8 mouse cellular contexts compared by ENCODE assay signal in genomic region chr19:38206669-38207068, GRCm38 (mm10). TPM values are rescaled to one million over a fixed set of nuclear protein-coding genes. Genes with fewer than 3 reads are reported as not detected.
A peak's percentile ranks its signal among the peaks of the same experiment; 100 is the strongest.
DNase-seq lines count a peak whose midpoint lies in the region; ATAC-seq and TF ChIP-seq lines count a peak whose summit lies in the region.
"Had no signal": no experiment of that assay in that cellular context is flagged by ENCODE, and none has a peak within 500 bp of the region (broad histone marks: within the 10 kb centered on the region; RNA-seq: fewer than 3 reads in every experiment).

No protein-coding gene starts in this region.

- no peak overlapping the region for H3K4me2 ChIP-seq in kidney, postnatal 0 days (ENCODE audit: low read length)
- no peak overlapping the region for H3K4me2 ChIP-seq in kidney, embryonic 15.5 days
- no peak overlapping the region for H3K4me2 ChIP-seq in liver, embryonic 14.5 days (ENCODE audit: low read depth)

- peak; percentile 7 for DNase-seq in kidney, postnatal 0 days (ENCODE audit: low spot score)
- no peak for DNase-seq in ES-E14 (ENCODE audit: low read depth, low spot score)
- peak; percentile 42 for DNase-seq in brain, adult 2 months (ENCODE audit: low read depth, low spot score)
- DNase-seq in liver, embryonic 14.5 days (ENCODE audit: low read depth in 3 of 3, low spot score in 3 of 3) = no peak
- no peak for DNase-seq in neural tube, embryonic 10.5 days (ENCODE audit: extremely low spot score, low spot score)
- DNase-seq in thymus, postnatal 10 days (ENCODE audit: low spot score in 2 of 2) = no peak
- DNase-seq: adrenal gland, adult 2 months had no signal

- H3K4me1 ChIP-seq in kidney, postnatal 0 days (replicated peaks; ENCODE audit: insufficient read depth, low read length) = no peaks in the 10 kb centered on the region
- no peaks in the 10 kb centered on the region for H3K4me1 ChIP-seq in kidney, embryonic 15.5 days
- peaks cover 0 to 2% of the 10 kb centered on the region in 2 experiments; a peak in 1 of 4 replicates for H3K4me1 ChIP-seq in ES-E14 (ENCODE audit: control insufficient read depth in 2 of 2, insufficient read depth in 2 of 2, low read length in 2 of 2, poor library complexity in 1 of 2)
- no peaks in the 10 kb centered on the region for H3K4me1 ChIP-seq in liver, embryonic 14.5 days (replicated peaks; ENCODE audit: control insufficient read depth in 2 of 2, insufficient read depth in 2 of 2, low read length in 1 of 2)

- in situ Hi-C loops in ES-E14 (cut with MboI; ENCODE audit: low sequenced_read_pairs in 2 of 2, unreplicated experiment in 2 of 2) = no loop called here

- TF ChIP-seq CTCF in kidney, postnatal 0 days (IDR thresholded peaks at IDR 0.05; ENCODE audit: low read depth) = peak; percentile 60
- TF ChIP-seq CTCF in liver, embryonic 14.5 days (IDR thresholded peaks at IDR 0.05; ENCODE audit: low read depth) = peak; percentile 59

- no peaks in the 10 kb centered on the region for H3K9me3 ChIP-seq in kidney, postnatal 0 days (replicated peaks; ENCODE audit: low read length)
- H3K9me3 ChIP-seq in kidney, embryonic 15.5 days (replicated peaks) = no peaks in the 10 kb centered on the region
- H3K9me3 ChIP-seq in ES-E14 (ENCODE audit: control insufficient read depth, insufficient read depth, low read depth, low read length) = no peaks in the 10 kb centered on the region
- no peaks in the 10 kb centered on the region for H3K9me3 ChIP-seq in liver, embryonic 14.5 days (ENCODE audit: control insufficient read depth, low read length)

- no peak for TF ChIP-seq EP300 in liver, embryonic 14.5 days (IDR thresholded peaks at IDR 0.05; ENCODE audit: low read depth)

- H3K4me3 ChIP-seq in kidney, postnatal 0 days (replicated peaks; ENCODE audit: low read depth, low read length) = no peak overlapping the region
- no peak overlapping the region for H3K4me3 ChIP-seq in kidney, embryonic 15.5 days (replicated peaks)
- no peak overlapping the region for H3K4me3 ChIP-seq in ES-E14 (ENCODE audit: insufficient read depth in 1 of 2, low read depth in 1 of 2, low read length in 2 of 2, poor library complexity in 1 of 2, severe bottlenecking in 1 of 2)
- H3K4me3 ChIP-seq in liver, embryonic 14.5 days (ENCODE audit: insufficient read depth in 1 of 2, low read depth in 2 of 2, low read length in 2 of 2) = no peak overlapping the region

- 68% methylated on average over 9 of the region's 9 CpGs for WGBS in kidney, postnatal 0 days
- WGBS in kidney, embryonic 15.5 days = 57% methylated on average over 9 of the region's 9 CpGs
- WGBS in liver, embryonic 14.5 days (ENCODE audit: insufficient replicate concordance) = 50% methylated on average over 9 of the region's 9 CpGs

- 0 out of 2 replicates have a peak, but pooled peaks cover 5% of the 10 kb centered on the region for H3K36me3 ChIP-seq in kidney, postnatal 0 days (ENCODE audit: insufficient read depth, low read length)
- H3K36me3 ChIP-seq in kidney, embryonic 15.5 days = peaks cover 34% of the 10 kb centered on the region
- peaks cover 2% of the 10 kb centered on the region for H3K36me3 ChIP-seq in ES-E14 (ENCODE audit: control insufficient read depth, insufficient read depth, low read length, poor library complexity, severe bottlenecking)
- H3K36me3 ChIP-seq in liver, embryonic 14.5 days (replicated peaks; ENCODE audit: control insufficient read depth, insufficient read depth, low read depth) = no peaks in the 10 kb centered on the region

- ATAC-seq in kidney, postnatal 0 days (replicated peaks; ENCODE audit: low FRiP score, low read depth) = no peak
- ATAC-seq in kidney, embryonic 15.5 days (replicated peaks; ENCODE audit: low FRiP score) = no peak; the same call in 1 of the 2 replicates
- ATAC-seq in liver, embryonic 14.5 days (ENCODE audit: insufficient read depth) = no peak

- H3K27me3 ChIP-seq in kidney, postnatal 0 days (ENCODE audit: insufficient read depth, low read length) = no peaks in the 10 kb centered on the region
- H3K27me3 ChIP-seq in kidney, embryonic 15.5 days = no peaks in the 10 kb centered on the region
- H3K27me3 ChIP-seq in liver, embryonic 14.5 days (ENCODE audit: control insufficient read depth, insufficient read depth, low read length) = no peaks in the 10 kb centered on the region

- no peak overlapping the region for H3K9ac ChIP-seq in kidney, postnatal 0 days (ENCODE audit: low read depth, low read length)
- no peak overlapping the region for H3K9ac ChIP-seq in kidney, embryonic 15.5 days
- H3K9ac ChIP-seq in ES-E14 (ENCODE audit: insufficient read depth, low read depth, low read length, poor library complexity, severe bottlenecking) = no peak overlapping the region
- no peak overlapping the region for H3K9ac ChIP-seq in liver, embryonic 14.5 days (replicated peaks)

- H3K27ac ChIP-seq in kidney, postnatal 0 days = no peak overlapping the region
- no peak overlapping the region for H3K27ac ChIP-seq in kidney, embryonic 15.5 days
- H3K27ac ChIP-seq in ES-E14 (ENCODE audit: insufficient read depth, low read depth, low read length, poor library complexity, severe bottlenecking) = no peak overlapping the region
- H3K27ac ChIP-seq in liver, embryonic 14.5 days = no peak overlapping the region

TF ChIP-seq in ES-E14, 5 proteins besides CTCF, POLR2A, EP300 and RAD21:
- TF ChIP-seq HCFC1 (IDR thresholded peaks at IDR 0.05; ENCODE audit: borderline replicate concordance, insufficient read depth, low read length) (no peak), ZC3H11A (IDR thresholded peaks at IDR 0.05; ENCODE audit: borderline replicate concordance, low read depth, low read length) (peak; percentile 30; the same call in 1 of the 2 replicates), ZNF384 (IDR thresholded peaks at IDR 0.05; ENCODE audit: low read depth, low read length) (no peak), CHD2 (IDR thresholded peaks at IDR 0.05; ENCODE audit: low read depth, low read length) (no peak), MAFK (IDR thresholded peaks at IDR 0.05; ENCODE audit: insufficient read depth, low read depth, low read length) (no peak)

RNA-seq across cellular contexts. Expression of gene Fra10ac1, which starts 17.3 kb away (rescaled TPM):
- 36.5 and 37.6 TPM in 2 replicates for polyA plus RNA-seq in kidney, postnatal 0 days (2015; fragmentation: Nextera tagmentation; extraction: Ambion mirVana)
- 38.6 and 39.6 TPM in 2 replicates for polyA plus RNA-seq in kidney, embryonic 15.5 days (2015; fragmentation: Nextera tagmentation; extraction: Ambion mirVana)
- 12.2 and 14.8 TPM in 2 replicates for total RNA-seq in ES-E14 (2012; rRNA removed)
- 4.0 and 8.7 TPM in 2 replicates for polyA plus RNA-seq in liver, embryonic 14.5 days (2012; rRNA removed)
- polyA plus RNA-seq in liver, embryonic 14.5 days (2014; fragmentation: Nextera tagmentation; extraction: Ambion mirVana) = 10.6 and 12.1 TPM in 2 replicates

RNA-seq across cellular contexts. Expression of gene Lgi1, which starts 57.7 kb away (rescaled TPM):
- polyA plus RNA-seq in kidney, postnatal 0 days (2015; fragmentation: Nextera tagmentation; extraction: Ambion mirVana) = 1.4 and 1.6 TPM in 2 replicates
- 2.2 and 2.8 TPM in 2 replicates for polyA plus RNA-seq in kidney, embryonic 15.5 days (2015; fragmentation: Nextera tagmentation; extraction: Ambion mirVana)
- total RNA-seq in ES-E14 (2012; rRNA removed) = 0.18 and 0.53 TPM in 2 replicates
- 0.03 and 0.05 TPM in 2 replicates for polyA plus RNA-seq in liver, embryonic 14.5 days (2012; rRNA removed)
- polyA plus RNA-seq in liver, embryonic 14.5 days (2014; fragmentation: Nextera tagmentation; extraction: Ambion mirVana) = not detected in 2 replicates

Comparison
In these comparisons a context has a peak if more than half of its experiments do, and no peak if none do; other contexts are left out.
1. DNase-seq: peak in kidney, postnatal 0 days (single experiment) and brain, adult 2 months (single experiment); none in ES-E14 (single experiment), liver, embryonic 14.5 days (0 of 3), neural tube, embryonic 10.5 days (single experiment) and thymus, postnatal 10 days (0 of 2).